Mouse (Mus musculus): Measurements from ENCODE around the gene H3f3a.

The H3f3a gene

GRCm38 (mm10) chr1:180821101-180821500 is 7.4 kb upstream of the H3f3a start:
- no peak for DNase-seq

- no peak for DNase-seq
Observed at GRCm38 (mm10) chr1:180818000-180818399, 4.3 kb upstream of the H3f3a start.

- DNase-seq, result peak; percentile 69
Observed at GRCm38 (mm10) chr1:180815371-180816024, 1.8 kb upstream of the H3f3a start.

GRCm38 (mm10) chr1:180813409-180813884 is 296 bp downstream of the H3f3a start:
- peak; percentile 98 to 99 for DNase-seq

- peak; percentile 75 to 77 for DNase-seq
Observed at GRCm38 (mm10) chr1:180812463-180813408, 1.0 kb downstream of the H3f3a start.

GRCm38 (mm10) chr1:180811596-180812462 is 1.9 kb downstream of the H3f3a start:
- peak; percentile 25 to 52 for DNase-seq

GRCm38 (mm10) chr1:180810976-180811375 is 2.8 kb downstream of the H3f3a start:
- peak; percentile 18 to 50 for DNase-seq

- DNase-seq, result peak in 1 of 2 experiments; percentile 34
Observed at GRCm38 (mm10) chr1:180808831-180809230, 4.9 kb downstream of the H3f3a start.

GRCm38 (mm10) chr1:180803881-180804280 is 9.9 kb downstream of the H3f3a start:
- DNase-seq, result no peak

- DNase-seq, result no peak
Observed at GRCm38 (mm10) chr1:180801466-180801994, 12.2 kb downstream of the H3f3a start.

- DNase-seq, result no peak
Observed at GRCm38 (mm10) chr1:180800814-180801213, 12.9 kb downstream of the H3f3a start.

GRCm38 (mm10) chr1:180800022-180800421 is 13.7 kb downstream of the H3f3a start:
- DNase-seq, result no peak

GRCm38 (mm10) chr1:180799253-180799652 is 14.5 kb downstream of the H3f3a start:
- no peak for DNase-seq

GRCm38 (mm10) chr1:180798660-180799059 is 15.1 kb downstream of the H3f3a start:
- peak; percentile 68 to 76 for DNase-seq

- DNase-seq, result peak; percentile 88 to 91
Observed at GRCm38 (mm10) chr1:180794170-180794569, 19.6 kb downstream of the H3f3a start.

- peak; percentile 65 to 70 for DNase-seq
Observed at GRCm38 (mm10) chr1:180793445-180794117, 20.2 kb downstream of the H3f3a start.

- DNase-seq, result peak; percentile 91 to 92
Observed at GRCm38 (mm10) chr1:180792814-180793213, 20.9 kb downstream of the H3f3a start.

GRCm38 (mm10) chr1:180791821-180792480 is 21.8 kb downstream of the H3f3a start:
- peak; percentile 84 to 90 for DNase-seq

GRCm38 (mm10) chr1:180783580-180783928 is 30.2 kb downstream of the H3f3a start:
- no peak for DNase-seq

- no peak for DNase-seq
Observed at GRCm38 (mm10) chr1:180782906-180783579, 30.7 kb downstream of the H3f3a start.

GRCm38 (mm10) chr1:180781250-180781649 is 32.5 kb downstream of the H3f3a start:
- DNase-seq, result no peak
